ENCODE assay signal across 18 mouse cellular contexts in genomic region chr3:31051730-31052129, GRCm38 (mm10).
"Had no signal": no experiment of that assay in that cellular context is flagged by ENCODE, and none has a peak within 500 bp of the region (broad histone marks: within the 10 kb centered on the region; RNA-seq: fewer than 3 reads in every experiment).

No protein-coding gene starts in this region.

- H3K4me3 ChIP-seq: lung, embryonic 15.5 days; megakaryocyte, embryonic 14.5 days; midbrain, embryonic 13.5 days; midbrain, embryonic 15.5 days; neural tube, embryonic 12.5 days; stomach, embryonic 15.5 days had no signal

- H3K4me1 ChIP-seq: lung, embryonic 15.5 days; neural tube, embryonic 12.5 days; stomach, embryonic 15.5 days had no signal

- H3K9ac ChIP-seq: liver, postnatal 0 days; lung, embryonic 15.5 days; midbrain, embryonic 13.5 days; midbrain, embryonic 15.5 days; neural tube, embryonic 12.5 days; stomach, embryonic 15.5 days had no signal

- H3K27me3 ChIP-seq: lung, embryonic 15.5 days; megakaryocyte, embryonic 14.5 days; midbrain, embryonic 13.5 days; midbrain, embryonic 15.5 days; neural tube, embryonic 12.5 days; stomach, embryonic 15.5 days had no signal

- H3K4me2 ChIP-seq: lung, embryonic 15.5 days; midbrain, embryonic 11.5 days; midbrain, embryonic 13.5 days; midbrain, embryonic 15.5 days; neural tube, embryonic 12.5 days; stomach, embryonic 15.5 days had no signal

- DNase-seq: liver, postnatal 0 days; lung, adult 2 months; lung, postnatal 14 days; lung, postnatal 36 days; right cerebral cortex, postnatal 14 days; thymus, adult 2 months; thymus, postnatal 25 days; thymus, postnatal 4 days had no signal

- H3K9me3 ChIP-seq: lung, embryonic 15.5 days; megakaryocyte, embryonic 14.5 days; midbrain, embryonic 13.5 days; midbrain, embryonic 15.5 days; neural tube, embryonic 12.5 days; stomach, embryonic 15.5 days had no signal

- ATAC-seq: liver, postnatal 0 days; lung, postnatal 0 days; midbrain, embryonic 13.5 days; midbrain, embryonic 15.5 days had no signal

- H3K27ac ChIP-seq: lung, embryonic 15.5 days; macrophage; midbrain, embryonic 13.5 days; midbrain, embryonic 15.5 days; neural tube, embryonic 12.5 days; stomach, embryonic 15.5 days; stomach, postnatal 0 days had no signal
